Mouse (Mus musculus) embryonic facial prominence, embryonic 14.5 days (tissue): ENCODE measurements around the gene Eif4h. TPM values are rescaled to one million over a fixed set of nuclear protein-coding genes. Genes with fewer than 3 reads are reported as not detected.

Source experiments
- ATAC-seq: fragments of 200-750 bp; cut with Nextera tagmentation; 2 replicates; pipeline ENCODE4 v1.8.0; 2017; ENCODE audit warnings: low read depth, moderate number of reproducible peaks, moderate TSS enrichment
- DNase-seq: peaks from one replicate; pipeline ENCODE4 v3.0.0-alpha.2; 2015; ENCODE audit warnings: low spot score
- H3K27ac ChIP-seq: fragments of 300-500 bp; sonication (generic); replicated peaks from 2 replicates; pipeline ENCODE4 v1.5.1; 2014; ENCODE audit warnings: low read depth, mild to moderate bottlenecking, low read length, moderate library complexity
- H3K27me3 ChIP-seq: fragments of 300-500 bp; sonication (generic); replicated peaks from 2 replicates; pipeline ENCODE4 v1.6.1; 2014; ENCODE audit warnings: low read length; ENCODE audit not compliant: control insufficient read depth, insufficient read depth
- H3K36me3 ChIP-seq: fragments of 300-500 bp; sonication (generic); 2 replicates; pipeline ENCODE4 v1.6.1; 2014; ENCODE audit warnings: low read length, mixed read lengths; ENCODE audit not compliant: control insufficient read depth, insufficient read depth
- H3K4me1 ChIP-seq: fragments of 300-500 bp; sonication (generic); 2 replicates; pipeline ENCODE4 v1.6.1; 2014; ENCODE audit warnings: antibody characterized with exemption, low read length; ENCODE audit not compliant: control insufficient read depth, insufficient read depth
- H3K4me2 ChIP-seq: fragments of 300-500 bp; sonication (generic); 2 replicates; pipeline ENCODE4 v1.6.1; 2014; ENCODE audit warnings: low read depth, mild to moderate bottlenecking, low read length, moderate library complexity, mixed read lengths
- H3K4me3 ChIP-seq: fragments of 300-500 bp; sonication (generic); 2 replicates; pipeline ENCODE4 v1.5.1; 2014; ENCODE audit warnings: low read depth, mild to moderate bottlenecking, low read length
- H3K9ac ChIP-seq: fragments of 300-500 bp; sonication (generic); 2 replicates; pipeline ENCODE4 v1.6.1; 2014; ENCODE audit warnings: low read depth, mild to moderate bottlenecking, low read length, moderate library complexity, mixed read lengths
- H3K9me3 ChIP-seq: fragments of 300-500 bp; sonication (generic); 2 replicates; pipeline ENCODE4 v1.6.1; 2016; ENCODE audit warnings: low read length; ENCODE audit not compliant: control insufficient read depth
- WGBS: fragments of 180-500 bp; shearing (Covaris S2); extraction: QIAGEN DNeasy Blood & Tissue Kit; methylation state at CpG from one replicate; pipeline ENCODE4 v1.1.7; 2014; 5-methylcytosine and 5-hydroxymethylcytosine counted together
- polyA plus RNA-seq: library from polyadenylated mRNA; unstranded; fragments of >200 nt; fragmentation: Nextera tagmentation; extraction: Ambion mirVana; gene quantifications from 2 replicates; pipeline ENCODE4 v1.2.1, GENCODE M21; 2014

Gene Eif4h
- polyA plus RNA-seq, 1 experiment from 2014 or later = 365 TPM

DNA sequence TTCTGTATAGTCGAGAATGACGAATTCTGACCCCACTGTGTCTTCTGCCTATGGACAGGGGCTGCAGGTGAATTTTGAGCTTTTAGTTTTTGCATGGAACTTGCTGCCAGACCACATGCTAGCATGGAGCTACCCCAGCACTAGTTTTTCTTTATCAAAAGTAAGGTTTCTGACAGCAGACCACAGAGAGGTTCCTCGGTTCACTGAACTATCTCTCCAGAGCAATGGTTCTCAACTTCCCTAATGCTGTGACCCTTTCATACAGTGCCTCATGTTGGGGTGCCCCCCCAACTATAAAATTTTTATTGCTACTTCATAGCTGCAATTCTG is 55.4 kb downstream of the Eif4h start:
- 78% methylated on average over 3 of the region's 3 CpGs for WGBS
- Histone ChIP-seq H3K9me3 (no peaks in the 10 kb centered on the region), H3K36me3 (peaks cover 19% of the 10 kb centered on the region), H3K9ac (peak overlapping the region; percentile 88), H3K27me3 (no peaks in the 10 kb centered on the region), H3K4me3 (peak overlapping the region; percentile 92), H3K4me1 (peaks cover 10% of the 10 kb centered on the region), H3K27ac (no peak overlapping the region), H3K4me2 (peak overlapping the region; percentile 81)
- DNase-seq (no peak), ATAC-seq (no peak)

GRCm38 (mm10) chr5:134583006-134583883 is 56.0 kb downstream of the Eif4h start:
- no peak overlapping the region for H3K27ac ChIP-seq
- DNase-seq (no peak), ATAC-seq (no peak)
- no peaks in the 10 kb centered on the region for H3K27me3 ChIP-seq
- 28% methylated on average over 15 of the region's 15 CpGs for WGBS
- H3K9me3 ChIP-seq = no peaks in the 10 kb centered on the region
- peak overlapping the region; percentile 88 for H3K9ac ChIP-seq
- H3K4me3 ChIP-seq = peak overlapping the region; percentile 92
- H3K36me3 ChIP-seq = peaks cover 14% of the 10 kb centered on the region
- H3K4me1 ChIP-seq = peaks cover 10% of the 10 kb centered on the region
- H3K4me2 ChIP-seq = peak overlapping the region; percentile 81

DNA sequence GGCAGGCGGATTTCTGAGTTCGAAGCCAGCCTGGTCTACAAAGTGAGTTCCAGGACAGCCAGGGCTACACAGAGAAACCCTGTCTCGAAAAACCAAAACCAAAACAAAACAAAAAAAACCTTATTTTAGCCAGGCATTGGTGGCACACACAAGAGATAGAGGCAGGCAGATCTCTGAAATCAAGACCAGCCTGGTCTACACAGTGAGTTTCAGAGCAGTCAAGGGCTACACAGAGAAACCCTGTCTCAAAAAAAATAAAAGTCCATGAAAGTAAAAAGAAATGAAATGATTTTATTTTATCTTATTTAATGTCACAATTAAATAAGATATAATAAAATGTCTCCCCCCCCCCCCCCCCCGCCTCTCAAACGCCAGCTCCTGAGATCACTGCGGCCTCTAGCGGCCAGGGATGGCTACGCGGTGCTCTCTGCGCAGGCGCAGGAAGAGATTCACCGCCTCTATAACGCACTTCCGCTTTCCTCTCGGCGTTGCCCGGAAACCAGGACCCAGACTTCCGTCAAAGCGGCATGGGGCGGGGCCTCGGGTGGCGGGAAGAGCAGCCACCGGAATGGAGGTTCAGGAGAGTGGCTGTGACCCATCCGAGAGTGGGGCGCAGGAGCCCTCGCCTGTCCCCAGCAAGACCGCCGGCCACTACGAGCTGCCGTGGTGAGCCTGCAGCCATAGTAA is 56.9 kb downstream of the Eif4h start:
- 9% methylated on average over 25 of the region's 30 CpGs for WGBS
- Histone ChIP-seq H3K4me2 (peak overlapping the region; percentile 81), H3K27ac (no peak overlapping the region), H3K9me3 (no peaks in the 10 kb centered on the region), H3K4me3 (peak overlapping the region; percentile 92), H3K9ac (peak overlapping the region; percentile 88), H3K36me3 (peaks cover 12% of the 10 kb centered on the region), H3K27me3 (no peaks in the 10 kb centered on the region), H3K4me1 (peaks cover 10% of the 10 kb centered on the region)
- DNase-seq (peak; percentile 98), ATAC-seq (peak; percentile 96)

GRCm38 (mm10) chr5:134581146-134581545 is 58.1 kb downstream of the Eif4h start, which contains the start of gene Rfc2:
Rfc2 (plus strand) TSS chr5:134581366.
- no peaks in the 10 kb centered on the region for H3K9me3 ChIP-seq
- H3K4me1 ChIP-seq = peaks cover 10% of the 10 kb centered on the region
- no peak within 1 kb of the TSS for H3K4me2 ChIP-seq
- no peak within 1 kb of the TSS for H3K4me3 ChIP-seq
- no peak within 1 kb of the TSS for H3K9ac ChIP-seq
- H3K27ac ChIP-seq = peak within 1 kb of the TSS; percentile 44; the same call in 1 of the 2 replicates
- peak; percentile 48 for DNase-seq
- 76% methylated on average over 5 of the region's 5 CpGs for WGBS
- no peaks in the 10 kb centered on the region for H3K27me3 ChIP-seq
- no peak for ATAC-seq
- H3K36me3 ChIP-seq = peaks cover 4% of the 10 kb centered on the region; the same call in 1 of the 2 replicates

GRCm38 (mm10) chr5:134579135-134579534 is 60.2 kb downstream of the Eif4h start:
- Histone ChIP-seq H3K36me3 (no peaks in the 10 kb centered on the region), H3K27ac (no peak overlapping the region)

DNA sequence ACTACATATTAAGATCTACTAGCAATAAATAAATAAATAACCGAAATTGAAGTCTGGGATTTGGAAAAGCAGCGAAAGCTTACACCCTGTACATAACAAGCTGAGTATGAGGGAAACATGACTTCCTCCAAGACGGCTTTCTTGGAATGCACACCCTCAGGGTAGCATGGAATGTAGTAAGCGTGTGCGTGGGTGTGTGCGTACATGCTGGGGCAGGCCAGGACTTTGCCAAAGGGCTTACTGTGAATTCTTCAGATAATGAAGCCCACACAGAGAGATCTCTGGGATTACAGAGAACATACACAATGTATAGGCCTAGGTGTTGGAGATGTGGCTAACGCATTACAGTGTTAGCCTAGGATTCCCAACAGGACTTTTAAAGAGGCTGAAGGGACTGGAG is 61.8 kb downstream of the Eif4h start:
- H3K27ac ChIP-seq = 0 out of 2 replicates have a peak overlapping the region, but pooled peaks have one; percentile 44
- DNase-seq = peak; percentile 79
- 73% methylated on average over 7 of the region's 7 CpGs for WGBS

More at GRCm38 (mm10) chr5:134579135-134579534, 60.2 kb downstream of the Eif4h start:
- ATAC-seq = no peak
- Histone ChIP-seq H3K9me3 (no peaks in the 10 kb centered on the region), H3K4me1 (peaks cover 10% of the 10 kb centered on the region), H3K4me3 (no peak overlapping the region), H3K27me3 (no peaks in the 10 kb centered on the region), H3K9ac (no peak overlapping the region), H3K4me2 (no peak overlapping the region)
- WGBS = 51% methylated on average over 3 of the region's 3 CpGs
- no peak for DNase-seq

GRCm38 (mm10) chr5:134576517-134577220 is 62.6 kb downstream of the Eif4h start:
- H3K27me3 ChIP-seq = no peaks in the 10 kb centered on the region
- no peak overlapping the region for H3K9ac ChIP-seq
- DNase-seq = no peak
- H3K27ac ChIP-seq = no peak overlapping the region
- H3K4me2 ChIP-seq = no peak overlapping the region
- WGBS = 74% methylated on average over 14 of the region's 14 CpGs
- peaks cover 7% of the 10 kb centered on the region; the same call in 1 of the 2 replicates for H3K4me1 ChIP-seq
- no peak for ATAC-seq
- H3K9me3 ChIP-seq = no peaks in the 10 kb centered on the region
- no peaks in the 10 kb centered on the region for H3K36me3 ChIP-seq
- no peak overlapping the region for H3K4me3 ChIP-seq

More for the DNA sequence above, 61.8 kb downstream of the Eif4h start:
- Histone ChIP-seq H3K36me3 (no peaks in the 10 kb centered on the region), H3K4me2 (no peak overlapping the region), H3K27me3 (no peaks in the 10 kb centered on the region), H3K9ac (no peak overlapping the region), H3K9me3 (no peaks in the 10 kb centered on the region), H3K4me1 (peaks cover 4% of the 10 kb centered on the region; the same call in 1 of the 2 replicates), H3K4me3 (no peak overlapping the region)
- peak; percentile 58; the same call in 1 of the 2 replicates for ATAC-seq

DNA sequence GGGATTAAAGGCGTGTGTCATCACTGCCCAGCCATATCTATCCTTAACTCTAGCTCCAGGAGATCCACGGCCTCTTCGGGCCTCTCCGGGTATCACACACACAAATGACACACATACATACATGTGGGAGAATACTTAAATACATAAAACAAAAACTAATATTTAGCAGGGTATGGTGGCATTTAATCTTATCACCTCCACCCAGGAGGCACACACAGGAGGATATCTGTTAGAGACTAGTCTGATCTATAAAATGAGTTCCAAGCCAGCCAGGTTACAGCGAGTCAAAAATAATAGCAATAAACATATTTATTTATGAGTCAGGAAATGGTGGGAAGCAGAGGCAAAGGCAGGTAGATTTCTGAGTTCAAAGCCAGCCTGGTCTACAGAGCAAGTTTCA is 63.5 kb downstream of the Eif4h start:
- ATAC-seq (no peak), DNase-seq (no peak)
- Histone ChIP-seq H3K4me2 (no peak overlapping the region), H3K9ac (no peak overlapping the region), H3K4me1 (peaks cover 7% of the 10 kb centered on the region; the same call in 1 of the 2 replicates), H3K9me3 (no peaks in the 10 kb centered on the region), H3K27ac (no peak overlapping the region), H3K4me3 (no peak overlapping the region), H3K36me3 (no peaks in the 10 kb centered on the region; the same call in 1 of the 2 replicates), H3K27me3 (no peaks in the 10 kb centered on the region)
- WGBS = 93% methylated on average over 5 of the region's 5 CpGs
